Mouse (Mus musculus): ENCODE results near the gene Sytl4. TPM values are rescaled to one million over a fixed set of nuclear protein-coding genes. Genes with fewer than 3 reads are reported as not detected.
A peak's percentile ranks its signal among the peaks of the same experiment; 100 is the strongest.

Gene Sytl4
- polyA plus RNA-seq, 1 experiment from 2014 or later: 2.1 TPM

- Histone ChIP-seq H3K9ac (replicated peaks; ENCODE audit: low read depth) (no peak overlapping the region), H3K27me3 (replicated peaks; ENCODE audit: insufficient read depth, low read length) (no peaks in the 10 kb centered on the region), H3K27ac (ENCODE audit: low read length) (no peak overlapping the region), H3K4me3 (ENCODE audit: low read depth, low read length) (no peak overlapping the region), H3K9me3 (ENCODE audit: low read length) (no peaks in the 10 kb centered on the region), H3K4me1 (ENCODE audit: insufficient read depth, low read depth, low read length) (no peaks in the 10 kb centered on the region), H3K4me2 (replicated peaks; ENCODE audit: low read depth, low read length) (no peak overlapping the region), H3K36me3 (ENCODE audit: insufficient read depth, low read length) (no peaks in the 10 kb centered on the region)
- ATAC-seq: no peak
- no peak for DNase-seq (ENCODE audit: low spot score)
- TF ChIP-seq EP300 (IDR thresholded peaks at IDR 0.05) (no peak), CTCF (IDR thresholded peaks at IDR 0.05) (no peak)
- 41% methylated on average over 7 of the region's 7 CpGs for WGBS
These were observed 27.0 kb downstream of the Sytl4 start for GRCm38 (mm10) chrX:133954661-133955060.

- no peaks in the 10 kb centered on the region for H3K27me3 ChIP-seq (replicated peaks; ENCODE audit: insufficient read depth, low read length)
- H3K4me1 ChIP-seq (ENCODE audit: insufficient read depth, low read depth, low read length): no peaks in the 10 kb centered on the region
- no peaks in the 10 kb centered on the region for H3K9me3 ChIP-seq (ENCODE audit: low read length)
- H3K36me3 ChIP-seq (ENCODE audit: insufficient read depth, low read length): no peaks in the 10 kb centered on the region
- DNase-seq (ENCODE audit: low spot score) (peak; percentile 64), ATAC-seq (peak; percentile 47)
- H3K9ac ChIP-seq (replicated peaks; ENCODE audit: low read depth): no peak overlapping the region
- WGBS: 32% methylated on average over 3 of the region's 3 CpGs
- no peak overlapping the region for H3K4me3 ChIP-seq (ENCODE audit: low read depth, low read length)
- H3K4me2 ChIP-seq (replicated peaks; ENCODE audit: low read depth, low read length): no peak overlapping the region
- TF ChIP-seq CTCF (IDR thresholded peaks at IDR 0.05) (peak; percentile 94), EP300 (IDR thresholded peaks at IDR 0.05) (no peak)
- no peak overlapping the region for H3K27ac ChIP-seq (ENCODE audit: low read length)
These were observed 34.2 kb downstream of the Sytl4 start for GRCm38 (mm10) chrX:133947427-133947826.

DNA sequence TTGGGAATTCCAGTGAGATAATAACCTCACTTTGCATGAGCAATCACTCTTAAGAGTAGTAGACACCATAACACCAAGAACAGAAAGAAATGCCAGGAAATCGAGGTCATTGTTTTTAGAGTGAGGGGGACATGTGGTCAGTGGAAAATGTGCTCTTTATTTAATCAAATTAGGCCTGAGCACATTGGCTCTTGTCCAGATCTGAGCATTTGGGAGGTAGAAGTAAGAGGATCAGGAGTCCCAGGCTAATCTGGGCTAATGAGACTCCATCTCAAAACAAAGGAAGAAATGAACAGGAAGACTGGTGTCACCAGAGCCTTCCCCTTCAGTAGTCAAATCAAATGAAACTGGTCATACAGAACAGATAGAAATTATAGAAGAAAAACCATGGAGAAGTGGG lies 42.1 kb downstream of the Sytl4 start:
- H3K9ac ChIP-seq (replicated peaks; ENCODE audit: low read depth): no peak overlapping the region
- H3K27me3 ChIP-seq (replicated peaks; ENCODE audit: insufficient read depth, low read length): no peaks in the 10 kb centered on the region
- H3K36me3 ChIP-seq (ENCODE audit: insufficient read depth, low read length): no peaks in the 10 kb centered on the region
- no peak overlapping the region for H3K4me3 ChIP-seq (ENCODE audit: low read depth, low read length)
- 45% methylated on average over 1 of the region's 1 CpGs for WGBS
- H3K4me2 ChIP-seq (replicated peaks; ENCODE audit: low read depth, low read length): no peak overlapping the region
- TF ChIP-seq EP300 (IDR thresholded peaks at IDR 0.05): no peak
- no peak for TF ChIP-seq CTCF (IDR thresholded peaks at IDR 0.05)
- H3K4me1 ChIP-seq (ENCODE audit: insufficient read depth, low read depth, low read length): no peaks in the 10 kb centered on the region
- DNase-seq (ENCODE audit: low spot score) (no peak), ATAC-seq (no peak)
- H3K27ac ChIP-seq (ENCODE audit: low read length): no peak overlapping the region
- H3K9me3 ChIP-seq (ENCODE audit: low read length): no peaks in the 10 kb centered on the region

DNA sequence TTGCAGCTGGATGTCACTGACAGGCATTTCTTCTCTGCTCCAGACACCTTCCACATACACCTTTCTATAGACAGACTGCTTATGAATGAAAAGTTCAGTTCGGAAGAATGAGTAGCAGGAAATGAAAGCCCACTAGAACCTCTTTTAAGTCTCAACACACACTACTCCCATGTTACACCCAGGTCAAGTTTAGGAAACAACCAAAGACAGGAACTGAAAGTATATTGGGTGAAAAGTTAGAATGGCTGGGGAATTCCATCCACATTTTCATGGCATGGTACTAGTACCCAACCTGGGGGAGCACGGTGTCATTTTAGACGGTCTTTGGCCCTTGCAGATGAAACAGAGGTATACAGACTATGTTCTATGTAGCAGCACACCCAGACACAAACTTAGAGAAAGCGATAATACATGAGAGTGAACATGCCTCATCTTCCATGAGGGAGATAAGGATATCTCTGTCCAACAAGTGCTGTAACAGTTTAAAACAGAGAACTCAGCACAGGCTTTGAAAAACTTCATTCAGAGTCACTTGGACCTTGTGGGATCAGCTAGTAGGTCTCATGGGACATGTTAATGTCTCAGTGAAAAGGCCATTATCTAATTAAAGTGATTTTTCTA lies 44.9 kb downstream of the Sytl4 start:
- Histone ChIP-seq H3K9ac (replicated peaks; ENCODE audit: low read depth) (no peak overlapping the region), H3K9me3 (ENCODE audit: low read length) (no peaks in the 10 kb centered on the region), H3K4me2 (replicated peaks; ENCODE audit: low read depth, low read length) (no peak overlapping the region), H3K4me1 (ENCODE audit: insufficient read depth, low read depth, low read length) (no peaks in the 10 kb centered on the region), H3K4me3 (ENCODE audit: low read depth, low read length) (no peak overlapping the region), H3K27ac (ENCODE audit: low read length) (no peak overlapping the region), H3K27me3 (replicated peaks; ENCODE audit: insufficient read depth, low read length) (no peaks in the 10 kb centered on the region), H3K36me3 (ENCODE audit: insufficient read depth, low read length) (no peaks in the 10 kb centered on the region)
- 72% methylated on average over 4 of the region's 4 CpGs for WGBS
- ATAC-seq (no peak), DNase-seq (ENCODE audit: low spot score) (no peak)
- TF ChIP-seq CTCF (IDR thresholded peaks at IDR 0.05) (no peak), EP300 (IDR thresholded peaks at IDR 0.05) (no peak)

DNA sequence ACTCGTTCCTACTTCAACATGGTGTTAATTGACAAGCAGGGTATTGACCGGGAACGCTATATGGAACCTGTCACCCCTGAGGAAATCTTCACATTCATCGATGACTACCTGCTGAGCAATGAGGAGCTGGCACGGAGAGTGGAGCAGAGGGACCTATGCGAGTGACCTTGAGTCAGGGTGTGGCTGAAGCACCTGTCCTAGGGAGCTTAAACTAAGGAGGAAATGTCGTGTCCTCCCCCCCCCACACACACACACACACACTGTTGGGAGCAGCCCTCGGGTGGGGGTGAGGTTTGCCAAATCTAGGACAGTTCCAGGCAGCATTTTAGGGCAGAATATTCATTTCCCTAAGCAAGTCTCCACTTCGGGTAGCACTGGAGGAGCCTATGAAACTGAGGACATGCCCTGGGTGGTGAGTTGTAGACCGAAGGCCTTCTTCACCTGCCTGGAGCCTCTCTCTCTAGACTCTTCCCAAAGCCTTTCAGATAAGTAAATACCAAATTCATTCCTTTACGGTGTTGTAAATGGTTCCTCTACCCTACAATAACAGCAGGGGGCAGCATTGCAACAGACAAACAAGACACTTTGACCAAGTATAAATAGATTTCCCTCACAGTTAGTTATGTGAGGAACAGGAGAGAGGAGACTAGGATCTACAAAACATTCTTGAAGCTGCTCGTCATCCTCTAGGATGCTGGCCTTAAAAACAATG lies 50.2 kb downstream of the Sytl4 start:
- ATAC-seq: no peak; the same call in 1 of the 2 replicates
- peak; percentile 67 for TF ChIP-seq CTCF (IDR thresholded peaks at IDR 0.05)
- no peak for TF ChIP-seq EP300 (IDR thresholded peaks at IDR 0.05)
- whole genome bisulfite sequencing: 55% methylated on average over 12 of the region's 12 CpGs
- Histone ChIP-seq H3K27me3 (replicated peaks; ENCODE audit: insufficient read depth, low read length) (no peaks in the 10 kb centered on the region), H3K36me3 (ENCODE audit: insufficient read depth, low read length) (no peaks in the 10 kb centered on the region), H3K9ac (replicated peaks; ENCODE audit: low read depth) (no peak overlapping the region), H3K9me3 (ENCODE audit: low read length) (no peaks in the 10 kb centered on the region), H3K4me2 (replicated peaks; ENCODE audit: low read depth, low read length) (no peak overlapping the region), H3K27ac (ENCODE audit: low read length) (no peak overlapping the region), H3K4me3 (ENCODE audit: low read depth, low read length) (no peak overlapping the region), H3K4me1 (ENCODE audit: insufficient read depth, low read depth, low read length) (no peaks in the 10 kb centered on the region)
- peak; percentile 62 for DNase-seq (ENCODE audit: low spot score)

DNA sequence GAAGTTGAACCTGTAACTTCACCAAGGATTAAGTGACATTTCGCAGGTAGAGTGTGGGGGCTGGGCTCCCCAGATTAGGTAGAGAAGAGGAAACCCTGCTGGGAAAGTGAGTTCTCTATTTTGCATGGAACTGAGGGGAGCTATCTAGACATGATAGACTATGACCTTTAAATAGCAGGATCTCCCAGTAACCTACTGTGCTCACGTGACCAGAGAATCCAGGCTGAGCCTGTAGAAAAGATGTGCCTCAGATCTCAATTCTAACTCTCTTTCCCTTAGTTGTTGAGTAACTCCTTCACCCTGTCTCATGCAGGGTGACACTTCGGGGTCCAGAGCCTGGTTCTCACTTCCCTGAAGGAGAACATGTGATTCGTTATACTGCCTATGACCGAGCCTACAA lies 54.9 kb downstream of the Sytl4 start:
- H3K4me1 ChIP-seq (ENCODE audit: insufficient read depth, low read depth, low read length): no peaks in the 10 kb centered on the region
- no peaks in the 10 kb centered on the region for H3K9me3 ChIP-seq (ENCODE audit: low read length)
- H3K4me2 ChIP-seq (replicated peaks; ENCODE audit: low read depth, low read length): no peak overlapping the region
- no peaks in the 10 kb centered on the region for H3K27me3 ChIP-seq (replicated peaks; ENCODE audit: insufficient read depth, low read length)
- ATAC-seq (no peak), DNase-seq (ENCODE audit: low spot score) (no peak)
- H3K9ac ChIP-seq (replicated peaks; ENCODE audit: low read depth): no peak overlapping the region
- TF ChIP-seq CTCF (IDR thresholded peaks at IDR 0.05) (no peak), EP300 (IDR thresholded peaks at IDR 0.05) (no peak)
- no peak overlapping the region for H3K4me3 ChIP-seq (ENCODE audit: low read depth, low read length)
- H3K27ac ChIP-seq (ENCODE audit: low read length): no peak overlapping the region
- no peaks in the 10 kb centered on the region for H3K36me3 ChIP-seq (ENCODE audit: insufficient read depth, low read length)
- whole genome bisulfite sequencing: 69% methylated on average over 5 of the region's 5 CpGs
